Mouse (Mus musculus): Measurements from ENCODE around the gene Ston2. TPM values are rescaled to one million over a fixed set of nuclear protein-coding genes. Genes with fewer than 3 reads are reported as not detected.

The Ston2 gene
- polyA plus RNA-seq, 1 experiment, result 14.0 TPM

GRCm38 (mm10) chr12:91583409-91583808, 204.8 kb downstream of the Ston2 start:
- Histone ChIP-seq H3K4me1 (ENCODE audit: control insufficient read depth, insufficient read depth, low read length) (peaks cover 1% of the 10 kb centered on the region; the same call in 1 of the 2 replicates), H3K27ac (ENCODE audit: control insufficient read depth, insufficient read depth, low read depth, low read length, poor library complexity) (no peak overlapping the region), H3K4me3 (replicated peaks; ENCODE audit: control insufficient read depth, low read depth, low read length) (no peak overlapping the region)
- no peak for TF ChIP-seq POLR2A (IDR thresholded peaks at IDR 0.05; ENCODE audit: borderline replicate concordance, control insufficient read depth, low read depth, low read length)
- no peak for TF ChIP-seq CTCF (IDR thresholded peaks at IDR 0.05; ENCODE audit: control insufficient read depth, insufficient read depth, low read length)
- 81% methylated on average over 6 of the region's 6 CpGs for WGBS

Other genes with a start within 250 kb of the Ston2 start
- gene Gtf2a1, start 197.9 kb downstream of the Ston2 start, polyA plus RNA-seq (2011; ENCODE audit: insufficient read depth, insufficient read length, low replicate concordance, missing spikeins), result 26.2 and 38.5 TPM in 2 replicates
- 37.4 and 54.0 TPM in 2 replicates for gene Sel1l, start 60.8 kb upstream of the Ston2 start, polyA plus RNA-seq (2011; ENCODE audit: insufficient read depth, insufficient read length, low replicate concordance, missing spikeins)

All from bone marrow, adult 2 months (tissue).